Mouse (Mus musculus) thymus, adult 2 months (tissue): ENCODE measurements around the gene Palld. TPM values are rescaled to one million over a fixed set of nuclear protein-coding genes. Genes with fewer than 3 reads are reported as not detected.

Source experiments
- DNase-seq: peaks from one replicate; pipeline ENCODE4 v3.0.0; 2021
- H3K27ac ChIP-seq: fragments of 200-500 bp; 2 replicates; pipeline ENCODE4 v1.5.1; 2012; ENCODE audit warnings: low read length, control low read depth; ENCODE audit not compliant: control insufficient read depth, insufficient read depth
- H3K27me3 ChIP-seq: fragments of 200-500 bp; 2 replicates; pipeline ENCODE4 v1.6.1; 2012; ENCODE audit warnings: mild to moderate bottlenecking, low read length, moderate library complexity, mixed read lengths; ENCODE audit not compliant: control insufficient read depth, insufficient read depth
- H3K36me3 ChIP-seq: fragments of 200-500 bp; 2 replicates; pipeline ENCODE4 v1.6.1; 2012; ENCODE audit warnings: mild to moderate bottlenecking, low read length, moderate library complexity; ENCODE audit not compliant: control insufficient read depth, insufficient read depth
- H3K4me1 ChIP-seq: fragments of 200-500 bp; replicated peaks from 2 replicates; pipeline ENCODE4 v1.6.1; 2012; ENCODE audit warnings: low read length; ENCODE audit not compliant: control insufficient read depth, insufficient read depth
- H3K4me3 ChIP-seq: fragments of 200-500 bp; 2 replicates; pipeline ENCODE4 v1.5.1; 2012; ENCODE audit warnings: mild to moderate bottlenecking, low read length, control low read depth, moderate library complexity; ENCODE audit not compliant: control insufficient read depth, insufficient read depth
- CTCF ChIP-seq: fragments of 200-500 bp; IDR thresholded peaks from 2 replicates; pipeline ENCODE4 v1.5.1; 2012; ENCODE audit warnings: mild to moderate bottlenecking, control low read depth, low read length, moderate library complexity, borderline replicate concordance; ENCODE audit not compliant: control insufficient read depth, poor library complexity, insufficient read depth; ENCODE audit errors: extremely low read depth
- POLR2A ChIP-seq: fragments of 200-500 bp; IDR thresholded peaks from 2 replicates; pipeline ENCODE4 v1.6.1; 2012; ENCODE audit warnings: mild to moderate bottlenecking, low read length, control low read depth, moderate library complexity; ENCODE audit not compliant: control insufficient read depth, poor library complexity, insufficient read depth; ENCODE audit errors: extremely low read depth
- WGBS: fragments of 180-500 bp; shearing (Covaris S2); methylation state at CpG from one replicate; pipeline ENCODE4 v1.1.7; 2018; 5-methylcytosine and 5-hydroxymethylcytosine counted together
- polyA plus RNA-seq: library from polyadenylated mRNA; depleted of rRNA; stranded (reverse); fragments of >200 nt; gene quantifications from 2 replicates; pipeline ENCODE4 v1.2.3, GENCODE M21; 2012

Gene Palld
- polyA plus RNA-seq, 1 experiment = 10.6 TPM

DNA sequence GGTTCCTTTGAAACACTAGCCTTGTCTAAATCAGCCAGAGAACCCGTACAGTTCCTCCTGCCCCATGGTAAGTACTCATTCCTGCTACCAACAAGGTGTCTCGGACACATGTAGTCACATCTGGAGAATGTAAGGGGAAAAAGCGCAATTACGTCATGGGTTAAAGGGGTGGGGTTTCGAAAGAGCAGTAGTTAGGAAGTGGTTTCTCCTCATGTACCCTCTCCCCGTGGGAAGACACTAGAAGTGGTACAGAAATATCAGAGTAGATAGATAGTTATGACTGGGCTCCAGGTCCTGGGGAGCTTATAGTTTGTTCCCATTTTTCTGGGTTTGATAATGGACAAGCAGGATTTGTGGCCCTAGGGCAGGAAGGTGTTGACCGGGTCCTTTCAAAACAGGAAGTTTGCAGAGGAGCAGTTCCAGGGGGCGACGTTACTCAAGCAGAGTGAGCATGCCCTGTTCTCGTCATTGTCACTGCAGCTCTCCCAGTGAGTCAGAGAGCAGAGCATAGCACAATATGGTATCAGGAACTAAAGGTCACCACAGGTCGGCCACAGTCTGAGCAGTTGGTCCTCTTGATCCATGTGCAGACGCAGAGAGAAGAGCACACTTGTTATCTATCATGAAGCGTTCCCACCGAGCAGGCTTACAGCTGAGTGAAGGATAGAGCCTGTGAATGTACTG, 384.8 kb downstream of the Palld start:
- H3K27me3 ChIP-seq = no peaks in the 10 kb centered on the region
- peaks cover 4% of the 10 kb centered on the region for H3K4me1 ChIP-seq
- 47% methylated on average over 14 of the region's 14 CpGs for WGBS
- TF ChIP-seq CTCF = no peak
- TF ChIP-seq POLR2A = no peak
- no peak overlapping the region for H3K27ac ChIP-seq
- H3K4me3 ChIP-seq = no peak overlapping the region
- no peaks in the 10 kb centered on the region for H3K36me3 ChIP-seq
- peak; percentile 6 for DNase-seq

DNA sequence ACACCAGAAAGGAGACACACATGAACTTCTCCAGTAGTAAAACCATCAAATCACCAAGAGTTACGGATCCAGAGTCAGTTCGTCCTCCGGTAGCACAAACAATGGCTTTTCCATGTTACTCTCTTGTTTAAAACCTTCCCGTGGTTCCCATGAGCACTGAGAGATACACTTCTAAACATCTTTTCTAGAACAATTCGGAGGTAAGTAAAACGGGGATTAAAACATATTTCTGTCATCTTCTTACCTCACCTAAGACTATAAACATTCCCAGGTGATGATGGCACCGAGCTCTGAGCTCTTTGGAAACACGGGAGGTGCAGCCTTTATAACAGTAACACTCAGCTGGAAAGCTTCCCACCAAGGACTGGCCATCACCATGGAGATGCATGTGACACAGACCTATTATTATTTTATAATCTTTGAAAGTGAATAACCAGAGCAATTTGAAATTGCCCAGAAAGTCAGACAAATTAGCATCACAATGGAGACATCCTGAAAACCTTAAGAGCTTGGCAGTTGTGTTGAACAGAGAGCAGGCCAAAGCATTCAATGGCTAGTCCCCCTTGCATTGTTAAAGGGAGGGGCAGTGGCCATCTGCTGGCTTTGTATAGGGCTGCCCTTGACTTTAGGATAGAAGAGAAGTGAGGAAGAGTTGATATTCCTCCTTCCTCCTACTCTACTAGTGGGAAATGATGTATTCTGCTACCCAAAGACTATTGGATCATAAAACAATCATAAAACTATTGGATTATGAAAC, 385.6 kb downstream of the Palld start:
- H3K27me3 ChIP-seq = no peaks in the 10 kb centered on the region
- H3K27ac ChIP-seq = no peak overlapping the region
- H3K36me3 ChIP-seq = no peaks in the 10 kb centered on the region
- TF ChIP-seq CTCF = no peak
- no peak for TF ChIP-seq POLR2A
- WGBS = 92% methylated on average over 8 of the region's 8 CpGs
- no peak for DNase-seq
- peaks cover 4% of the 10 kb centered on the region for H3K4me1 ChIP-seq
- H3K4me3 ChIP-seq = no peak overlapping the region

DNA sequence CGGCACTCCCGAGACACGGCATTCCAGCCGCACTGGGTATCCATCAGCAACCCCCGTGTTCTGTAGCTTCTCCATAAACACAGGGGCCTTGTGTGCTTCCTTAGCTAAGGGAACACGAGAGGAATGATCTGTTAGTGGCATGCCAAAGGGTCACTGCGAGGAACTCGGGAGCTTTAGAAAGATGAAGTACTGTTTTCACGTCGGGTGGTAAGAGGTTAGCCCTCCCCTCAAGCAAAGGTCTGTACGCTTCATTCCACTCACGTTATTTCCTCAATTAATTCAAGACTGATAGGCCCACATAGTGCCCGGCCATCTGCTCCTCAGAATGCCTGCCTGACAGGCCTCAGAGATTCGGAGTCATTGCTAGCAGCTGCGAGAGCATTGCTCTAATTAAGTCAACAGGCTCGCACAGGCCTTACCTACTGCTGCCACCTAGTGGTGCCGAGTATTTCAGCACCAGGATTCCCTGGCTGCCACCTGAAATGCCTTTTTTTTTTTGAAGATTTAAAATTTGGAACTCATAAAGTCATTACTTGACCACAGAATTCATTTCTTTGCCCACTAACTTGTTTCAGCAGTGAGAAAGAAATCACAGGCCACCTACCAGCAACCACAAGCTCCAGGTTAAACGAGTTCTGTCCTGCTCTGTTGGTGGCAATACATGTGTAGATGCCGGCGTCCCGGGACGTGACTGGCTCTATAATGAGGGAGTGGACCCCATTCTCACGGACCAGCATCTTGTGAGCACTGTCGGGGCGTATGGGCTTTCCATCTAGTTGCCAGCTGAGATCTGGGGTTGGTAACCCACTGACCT, 386.4 kb downstream of the Palld start:
- Histone ChIP-seq H3K27ac (no peak overlapping the region), H3K4me3 (no peak overlapping the region), H3K36me3 (no peaks in the 10 kb centered on the region), H3K4me1 (peaks cover 4% of the 10 kb centered on the region), H3K27me3 (no peaks in the 10 kb centered on the region)
- TF ChIP-seq CTCF (no peak), POLR2A (no peak)
- peak; percentile 74 for DNase-seq
- 72% methylated on average over 25 of the region's 25 CpGs for WGBS

DNA sequence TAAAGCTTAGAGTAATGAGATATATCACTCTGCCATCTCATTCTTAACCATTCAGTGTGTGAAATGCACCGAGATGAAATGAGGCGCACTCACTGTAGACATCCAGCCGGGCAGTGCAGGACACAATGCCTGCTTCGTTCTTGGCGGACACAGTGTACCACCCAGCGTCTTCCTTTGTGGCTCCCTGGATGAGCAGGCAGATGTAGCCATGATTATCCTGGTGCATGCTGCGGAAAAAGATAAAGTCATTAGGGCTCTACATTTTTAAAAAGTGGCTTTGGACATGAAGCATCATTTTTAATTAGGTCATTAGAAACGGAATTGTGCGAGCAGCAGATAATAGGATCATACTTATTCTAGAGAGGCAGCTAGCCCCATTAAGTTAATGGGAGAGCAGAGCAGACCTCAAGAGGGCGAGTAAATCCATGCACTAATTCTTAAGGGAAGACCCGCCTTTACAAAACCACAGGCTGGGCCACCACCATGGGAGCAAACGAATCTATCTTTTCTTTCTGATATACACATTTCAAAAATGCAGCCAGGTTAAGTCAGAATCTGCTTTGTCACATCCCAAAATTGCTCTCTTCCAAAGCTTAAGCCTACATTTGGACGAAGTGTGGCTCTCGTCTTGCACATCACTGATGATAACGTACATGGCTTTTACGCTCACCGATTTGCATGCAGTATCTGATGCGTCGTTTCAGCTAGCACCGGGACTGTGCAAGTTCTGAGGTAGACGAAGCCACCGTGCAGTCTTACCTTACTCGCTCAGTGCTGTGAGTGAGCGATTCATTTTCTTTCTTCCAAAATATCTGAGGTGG, 387.2 kb downstream of the Palld start:
- peaks cover 4% of the 10 kb centered on the region for H3K4me1 ChIP-seq
- H3K27me3 ChIP-seq = no peaks in the 10 kb centered on the region
- no peak overlapping the region for H3K27ac ChIP-seq
- no peak for DNase-seq
- TF ChIP-seq POLR2A = no peak
- TF ChIP-seq CTCF = 0 out of 2 replicates have a peak, but pooled peaks have one; percentile 5
- H3K4me3 ChIP-seq = no peak overlapping the region
- H3K36me3 ChIP-seq = no peaks in the 10 kb centered on the region
- WGBS = 95% methylated on average over 24 of the region's 24 CpGs

DNA sequence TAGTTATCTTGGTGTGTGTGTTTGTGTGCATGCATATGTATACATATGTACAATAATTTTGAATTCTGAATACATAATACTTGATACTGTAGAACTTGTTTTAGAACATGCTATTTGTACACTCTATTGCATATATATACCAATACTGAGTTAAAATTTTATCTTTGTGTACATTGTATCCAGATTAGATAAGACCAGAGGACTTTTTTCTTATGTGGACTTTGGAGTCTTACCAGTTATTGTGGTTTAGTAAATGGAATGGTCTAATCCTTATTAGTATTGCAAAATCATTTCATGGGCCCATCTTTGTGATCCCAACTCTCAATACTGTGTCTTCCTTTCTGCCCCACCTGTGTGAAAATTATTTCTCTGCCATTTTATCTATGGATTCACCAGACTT, 400.2 kb downstream of the Palld start:
- Histone ChIP-seq H3K36me3 (peaks cover 8% of the 10 kb centered on the region), H3K27ac (no peak overlapping the region), H3K4me3 (no peak overlapping the region), H3K4me1 (no peaks in the 10 kb centered on the region), H3K27me3 (no peaks in the 10 kb centered on the region)
- no peak for DNase-seq
- TF ChIP-seq POLR2A = no peak
- no peak for TF ChIP-seq CTCF

DNA sequence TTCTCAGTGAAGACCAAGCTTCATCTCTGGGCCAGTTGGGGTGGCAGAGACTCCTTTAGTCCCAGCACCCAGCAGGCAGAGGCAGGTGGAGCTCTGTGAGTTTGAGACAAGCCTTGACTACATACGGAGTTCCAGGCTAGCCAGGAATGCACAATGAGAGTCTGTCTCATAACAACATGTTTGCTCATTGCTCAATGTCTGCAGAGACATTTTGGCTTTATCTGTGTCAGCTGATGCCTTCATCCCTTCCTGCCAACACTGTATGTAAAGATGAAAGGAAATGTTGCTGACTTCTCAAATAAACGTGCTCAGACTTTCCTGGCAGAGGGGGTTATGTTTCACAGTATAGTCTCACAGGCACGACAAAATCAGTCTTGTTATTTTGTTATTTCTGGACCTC, 401.6 kb downstream of the Palld start:
- Histone ChIP-seq H3K27ac (no peak overlapping the region), H3K27me3 (no peaks in the 10 kb centered on the region), H3K36me3 (peaks cover 8% of the 10 kb centered on the region), H3K4me3 (no peak overlapping the region), H3K4me1 (no peaks in the 10 kb centered on the region)
- 86% methylated on average over 3 of the region's 3 CpGs for WGBS
- DNase-seq = no peak
- TF ChIP-seq POLR2A (no peak), CTCF (no peak)

DNA sequence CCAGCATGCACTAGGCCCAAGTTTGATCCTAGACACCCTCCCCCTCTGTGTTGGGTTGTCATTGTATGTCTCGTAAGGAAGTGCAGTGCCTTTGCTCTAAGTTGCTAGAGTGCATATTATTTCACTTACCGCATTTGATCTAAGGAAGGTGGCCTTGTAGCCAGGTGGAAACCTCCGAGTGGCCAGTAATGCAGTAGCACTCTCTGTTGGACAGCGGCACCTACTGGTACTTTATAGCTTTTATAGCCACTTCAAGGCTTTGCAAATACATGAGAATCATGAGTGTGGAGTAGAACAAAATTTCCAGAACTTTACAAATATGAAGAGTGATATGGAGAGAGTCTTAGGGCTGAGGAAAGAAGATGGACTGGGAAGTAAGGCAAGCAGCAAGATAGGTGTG, 403.5 kb downstream of the Palld start:
- H3K4me1 ChIP-seq = no peaks in the 10 kb centered on the region
- TF ChIP-seq POLR2A (no peak), CTCF (no peak)

More for the DNA sequence above, 403.5 kb downstream of the Palld start:
- Histone ChIP-seq H3K27me3 (no peaks in the 10 kb centered on the region), H3K36me3 (peaks cover 8% of the 10 kb centered on the region), H3K4me3 (no peak overlapping the region), H3K27ac (no peak overlapping the region)
- 91% methylated on average over 4 of the region's 4 CpGs for WGBS
- DNase-seq = no peak
